Mouse (Mus musculus): ENCODE results near the gene Egfl8. TPM values are rescaled to one million over a fixed set of nuclear protein-coding genes. Genes with fewer than 3 reads are reported as not detected.

The Egfl8 gene
- polyA plus RNA-seq, 1 experiment from 2014 or later = 0.66 TPM

DNA sequence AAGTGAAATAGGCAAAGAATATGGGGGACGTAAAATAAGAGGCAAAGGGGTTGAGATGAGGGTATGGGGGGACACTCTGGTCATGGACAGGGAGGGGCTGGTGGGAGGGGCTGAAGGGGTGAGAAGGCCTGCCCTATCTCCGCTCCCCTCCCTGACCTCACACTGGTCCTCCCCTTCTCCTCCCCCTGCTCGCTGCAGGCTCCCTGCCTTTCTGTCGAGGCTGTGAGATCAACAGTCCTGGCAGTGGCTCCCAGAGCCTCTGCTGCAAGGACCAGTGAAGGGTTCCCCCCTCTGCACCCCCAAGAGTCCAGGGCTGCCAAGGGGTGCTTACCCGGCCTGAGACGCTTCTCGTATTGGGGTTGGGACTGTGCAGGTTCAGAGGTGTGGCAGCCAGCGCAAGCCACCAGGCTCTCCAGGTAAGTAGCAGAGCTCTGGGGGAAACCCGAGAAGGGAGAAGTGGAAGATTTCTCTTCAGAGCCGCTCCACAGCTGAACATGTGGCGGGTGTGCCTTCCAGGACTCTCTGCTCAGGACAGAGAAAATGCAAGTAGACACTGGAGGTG, 44.6 kb upstream of the Egfl8 start:
- H3K9me3 ChIP-seq (ENCODE audit: low read length) = no peaks in the 10 kb centered on the region
- WGBS (ENCODE audit: insufficient replicate concordance) = 39% methylated on average over 11 of the region's 11 CpGs
- H3K4me1 ChIP-seq (ENCODE audit: insufficient read depth) = peaks cover 3% of the 10 kb centered on the region
- no peaks in the 10 kb centered on the region for H3K36me3 ChIP-seq (replicated peaks; ENCODE audit: insufficient read depth, low read length)
- H3K4me2 ChIP-seq (ENCODE audit: low read depth, low read length) = no peak overlapping the region
- no peak for TF ChIP-seq EP300 (IDR thresholded peaks at IDR 0.05; ENCODE audit: low read depth)
- TF ChIP-seq CTCF (IDR thresholded peaks at IDR 0.05; ENCODE audit: low read depth) = no peak
- H3K4me3 ChIP-seq (ENCODE audit: low read depth, low read length) = no peak overlapping the region
- 0 out of 2 replicates have a peak overlapping the region, but pooled peaks have one; percentile 16 for H3K27ac ChIP-seq (ENCODE audit: low read depth)
- no peak overlapping the region for H3K9ac ChIP-seq (replicated peaks)
- no peak for DNase-seq
- no peak for ATAC-seq
- peaks cover 32% of the 10 kb centered on the region for H3K27me3 ChIP-seq (ENCODE audit: insufficient read depth, low read length)

DNA sequence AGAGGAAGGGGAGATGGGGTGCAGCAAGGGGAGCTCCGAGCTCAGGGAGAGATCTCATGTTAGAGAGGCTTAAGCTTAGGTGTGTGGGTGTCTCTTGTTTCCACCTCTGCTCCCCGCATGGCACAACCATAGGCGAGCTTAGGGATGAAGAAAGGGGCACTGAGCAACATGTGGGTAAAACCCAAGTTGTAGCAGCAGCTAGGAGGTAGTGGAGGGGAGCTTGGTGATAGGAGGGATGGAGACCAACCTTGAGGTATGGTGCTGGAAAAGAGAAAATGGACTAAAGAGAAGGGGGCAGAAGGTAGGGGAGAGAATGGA, 44.1 kb upstream of the Egfl8 start:
- DNase-seq (no peak), ATAC-seq (no peak)
- H3K9ac ChIP-seq (replicated peaks) = no peak overlapping the region
- WGBS (ENCODE audit: insufficient replicate concordance) = 62% methylated on average over 3 of the region's 3 CpGs
- peaks cover 6% of the 10 kb centered on the region for H3K4me1 ChIP-seq (ENCODE audit: insufficient read depth)
- no peak overlapping the region for H3K4me3 ChIP-seq (ENCODE audit: low read depth, low read length)
- H3K4me2 ChIP-seq (ENCODE audit: low read depth, low read length) = no peak overlapping the region
- no peaks in the 10 kb centered on the region for H3K9me3 ChIP-seq (ENCODE audit: low read length)
- H3K36me3 ChIP-seq (replicated peaks; ENCODE audit: insufficient read depth, low read length) = no peaks in the 10 kb centered on the region
- TF ChIP-seq CTCF (IDR thresholded peaks at IDR 0.05; ENCODE audit: low read depth) (no peak), EP300 (IDR thresholded peaks at IDR 0.05; ENCODE audit: low read depth) (no peak)
- H3K27ac ChIP-seq (ENCODE audit: low read depth) = no peak overlapping the region
- peaks cover 32% of the 10 kb centered on the region for H3K27me3 ChIP-seq (ENCODE audit: insufficient read depth, low read length)

DNA sequence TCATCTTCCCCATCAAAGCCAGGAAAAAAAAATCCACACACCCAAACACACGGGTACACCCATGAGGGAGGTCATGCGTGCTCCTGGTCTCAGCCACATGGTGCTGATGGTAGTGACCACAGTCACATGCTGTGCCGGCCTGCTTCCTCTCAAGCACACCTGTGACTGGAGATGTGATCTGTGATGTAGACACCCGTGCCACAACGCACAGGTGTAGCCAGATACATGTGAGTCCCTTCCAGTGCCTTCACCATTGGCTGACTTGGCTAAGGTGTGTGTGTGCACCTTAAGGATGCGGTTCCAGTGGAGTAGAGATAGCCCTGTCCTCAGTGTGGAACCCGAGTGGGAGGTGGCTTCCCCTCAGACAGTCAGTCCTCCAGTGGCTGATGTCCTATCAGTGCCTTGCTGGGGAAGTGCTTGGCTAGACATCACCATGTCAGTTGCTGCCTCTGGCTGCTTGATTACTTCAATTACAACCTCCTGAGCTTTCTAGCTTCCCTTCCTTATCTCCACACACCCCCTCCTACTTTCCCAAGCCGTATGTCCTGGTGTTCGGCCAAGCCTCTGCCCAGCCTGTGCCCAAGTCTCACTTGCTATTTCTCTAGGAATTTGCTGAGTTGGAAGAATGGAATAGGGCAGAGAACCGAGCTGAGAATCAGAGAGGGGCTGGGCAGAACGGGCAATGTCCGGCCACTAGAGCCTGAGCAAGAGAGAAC, 43.6 kb upstream of the Egfl8 start:
- ATAC-seq (no peak), DNase-seq (no peak)
- Histone ChIP-seq H3K9me3 (ENCODE audit: low read length) (no peaks in the 10 kb centered on the region), H3K27ac (ENCODE audit: low read depth) (no peak overlapping the region), H3K4me1 (ENCODE audit: insufficient read depth) (peaks cover 6% of the 10 kb centered on the region), H3K4me2 (ENCODE audit: low read depth, low read length) (no peak overlapping the region), H3K4me3 (ENCODE audit: low read depth, low read length) (no peak overlapping the region), H3K36me3 (replicated peaks; ENCODE audit: insufficient read depth, low read length) (peaks cover 2% of the 10 kb centered on the region; the same call in 1 of the 2 replicates), H3K9ac (replicated peaks) (no peak overlapping the region), H3K27me3 (ENCODE audit: insufficient read depth, low read length) (peaks cover 32% of the 10 kb centered on the region)
- TF ChIP-seq EP300 (IDR thresholded peaks at IDR 0.05; ENCODE audit: low read depth) (no peak), CTCF (IDR thresholded peaks at IDR 0.05; ENCODE audit: low read depth) (no peak)
- WGBS (ENCODE audit: insufficient replicate concordance) = 43% methylated on average over 12 of the region's 12 CpGs

DNA sequence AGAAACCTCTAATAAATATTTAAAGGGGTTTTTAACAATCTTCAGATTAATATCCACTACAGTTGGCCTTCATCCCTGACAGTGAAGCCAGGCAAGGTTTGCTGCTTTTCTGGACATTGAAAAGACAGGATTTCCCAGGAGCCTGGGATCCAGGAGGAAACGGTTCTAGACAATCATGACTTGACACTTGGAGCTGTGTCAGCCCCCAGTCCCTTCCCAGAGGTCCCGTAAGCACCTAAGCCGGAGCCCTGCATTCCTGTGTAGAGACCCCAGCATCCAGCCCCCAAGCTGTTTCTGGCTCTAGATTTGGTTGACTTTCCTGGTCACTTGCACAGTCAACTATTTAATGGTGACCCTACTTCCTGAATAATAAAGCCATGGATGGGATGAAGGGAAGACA, 42.8 kb upstream of the Egfl8 start:
- ATAC-seq = no peak
- Histone ChIP-seq H3K27me3 (ENCODE audit: insufficient read depth, low read length) (peaks cover 30% of the 10 kb centered on the region), H3K4me2 (ENCODE audit: low read depth, low read length) (no peak overlapping the region), H3K9ac (replicated peaks) (no peak overlapping the region), H3K4me3 (ENCODE audit: low read depth, low read length) (no peak overlapping the region), H3K27ac (ENCODE audit: low read depth) (no peak overlapping the region), H3K36me3 (replicated peaks; ENCODE audit: insufficient read depth, low read length) (peaks cover 3% of the 10 kb centered on the region), H3K4me1 (ENCODE audit: insufficient read depth) (peaks cover 6% of the 10 kb centered on the region), H3K9me3 (ENCODE audit: low read length) (no peaks in the 10 kb centered on the region)
- TF ChIP-seq EP300 (IDR thresholded peaks at IDR 0.05; ENCODE audit: low read depth) = no peak
- TF ChIP-seq CTCF (IDR thresholded peaks at IDR 0.05; ENCODE audit: low read depth) = no peak
- DNase-seq = no peak
- 68% methylated on average over 3 of the region's 3 CpGs for WGBS (ENCODE audit: insufficient replicate concordance)

DNA sequence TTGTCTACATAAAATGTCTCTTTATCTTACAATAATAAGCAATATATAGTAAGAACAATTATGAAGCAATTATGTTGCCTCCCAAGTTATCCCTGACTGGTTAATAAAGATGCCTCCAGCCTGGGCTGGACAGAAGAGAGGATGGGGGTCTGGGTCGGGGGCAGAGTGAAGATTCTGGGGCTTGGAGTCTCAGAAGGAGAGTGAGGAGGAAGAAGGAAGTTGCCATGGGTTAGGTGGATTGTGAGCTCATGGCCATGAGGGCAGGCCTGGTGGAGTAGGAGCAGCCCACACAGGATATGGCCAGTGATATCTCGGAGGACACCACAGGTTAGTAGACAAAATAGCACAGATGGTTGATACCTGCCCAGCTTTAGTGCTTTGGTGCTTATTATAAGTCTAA, 42.4 kb upstream of the Egfl8 start:
- H3K4me3 ChIP-seq (ENCODE audit: low read depth, low read length) = no peak overlapping the region
- H3K4me1 ChIP-seq (ENCODE audit: insufficient read depth) = peaks cover 6% of the 10 kb centered on the region
- TF ChIP-seq EP300 (IDR thresholded peaks at IDR 0.05; ENCODE audit: low read depth) (no peak), CTCF (IDR thresholded peaks at IDR 0.05; ENCODE audit: low read depth) (no peak)
- H3K9ac ChIP-seq (replicated peaks) = no peak overlapping the region
- H3K27ac ChIP-seq (ENCODE audit: low read depth) = no peak overlapping the region
- H3K27me3 ChIP-seq (ENCODE audit: insufficient read depth, low read length) = peaks cover 29% of the 10 kb centered on the region
- ATAC-seq = no peak
- no peaks in the 10 kb centered on the region for H3K9me3 ChIP-seq (ENCODE audit: low read length)
- WGBS (ENCODE audit: insufficient replicate concordance) = 23% methylated on average over 2 of the region's 2 CpGs
- no peak overlapping the region for H3K4me2 ChIP-seq (ENCODE audit: low read depth, low read length)
- H3K36me3 ChIP-seq (replicated peaks; ENCODE audit: insufficient read depth, low read length) = peaks cover 6% of the 10 kb centered on the region
- DNase-seq = no peak

DNA sequence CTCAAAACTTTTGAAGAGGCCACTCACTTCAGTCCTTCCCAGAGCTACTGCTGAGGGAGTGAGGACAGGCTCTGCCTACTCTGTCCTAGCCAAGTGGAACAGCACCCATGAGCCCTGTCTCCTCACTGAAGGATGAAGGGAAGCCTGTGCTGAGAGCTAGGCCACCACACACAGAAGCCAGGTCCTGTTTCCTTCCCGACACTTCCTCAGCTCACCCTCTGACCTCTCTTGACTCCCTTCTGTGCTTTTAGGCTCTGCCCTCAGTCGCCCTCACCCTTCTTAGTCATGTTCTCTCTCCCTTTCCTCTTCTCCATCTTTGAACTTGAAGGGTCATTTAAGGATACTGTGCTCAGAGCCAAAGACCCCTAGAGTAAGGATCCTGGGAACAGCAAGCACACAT, 41.5 kb upstream of the Egfl8 start:
- ATAC-seq = no peak

More for the DNA sequence above, 41.5 kb upstream of the Egfl8 start:
- no peak for DNase-seq
- Histone ChIP-seq H3K9me3 (ENCODE audit: low read length) (no peaks in the 10 kb centered on the region), H3K4me1 (ENCODE audit: insufficient read depth) (peaks cover 6% of the 10 kb centered on the region), H3K4me3 (ENCODE audit: low read depth, low read length) (no peak overlapping the region), H3K9ac (replicated peaks) (no peak overlapping the region), H3K4me2 (ENCODE audit: low read depth, low read length) (no peak overlapping the region), H3K27me3 (ENCODE audit: insufficient read depth, low read length) (peaks cover 24% of the 10 kb centered on the region), H3K27ac (ENCODE audit: low read depth) (no peak overlapping the region), H3K36me3 (replicated peaks; ENCODE audit: insufficient read depth, low read length) (peaks cover 11% of the 10 kb centered on the region)
- TF ChIP-seq EP300 (IDR thresholded peaks at IDR 0.05; ENCODE audit: low read depth) (no peak), CTCF (IDR thresholded peaks at IDR 0.05; ENCODE audit: low read depth) (no peak)
- whole genome bisulfite sequencing (ENCODE audit: insufficient replicate concordance) = 35% methylated on average over 2 of the region's 2 CpGs
